Mouse (Mus musculus) thymus, postnatal 4 days (tissue): ENCODE data around the gene Inip.
A peak's percentile ranks its signal among the peaks of the same experiment; 100 is the strongest.

Experiments
- DNase-seq: peaks from one replicate; pipeline ENCODE4 v3.0.0; 2021

Gene Inip

GRCm38 (mm10) chr4:59767717-59768116 is 33.7 kb downstream of the Inip start:
- DNase-seq, result no peak

- no peak for DNase-seq
Observed at GRCm38 (mm10) chr4:59765385-59766005, 35.9 kb downstream of the Inip start.

- DNase-seq, result no peak
Observed at GRCm38 (mm10) chr4:59764950-59765349, 36.4 kb downstream of the Inip start.

- no peak for DNase-seq
Observed at GRCm38 (mm10) chr4:59761365-59761729, 40.0 kb downstream of the Inip start.

GRCm38 (mm10) chr4:59760636-59761364 is 40.6 kb downstream of the Inip start:
- DNase-seq, result peak; percentile 54

- DNase-seq, result no peak
Observed at GRCm38 (mm10) chr4:59760016-59760415, 41.4 kb downstream of the Inip start.

GRCm38 (mm10) chr4:59757452-59758435 is 43.6 kb downstream of the Inip start:
- DNase-seq, result no peak

- DNase-seq, result no peak
Observed at GRCm38 (mm10) chr4:59756332-59757082, 44.9 kb downstream of the Inip start.

- no peak for DNase-seq
Observed at GRCm38 (mm10) chr4:59753491-59754140, 47.8 kb downstream of the Inip start.

- no peak for DNase-seq
Observed at GRCm38 (mm10) chr4:59739882-59740281, 61.5 kb downstream of the Inip start.

- peak; percentile 53 for DNase-seq
Observed at GRCm38 (mm10) chr4:59739321-59739720, 62.1 kb downstream of the Inip start.

- no peak for DNase-seq
Observed at GRCm38 (mm10) chr4:59731544-59731943, 69.8 kb downstream of the Inip start.

- DNase-seq, result no peak
Observed at GRCm38 (mm10) chr4:59728839-59729238, 72.5 kb downstream of the Inip start.

- DNase-seq, result no peak
Observed at GRCm38 (mm10) chr4:59727878-59728261, 73.5 kb downstream of the Inip start.

GRCm38 (mm10) chr4:59727187-59727877 is 74.1 kb downstream of the Inip start:
- no peak for DNase-seq

GRCm38 (mm10) chr4:59726501-59726900 is 74.9 kb downstream of the Inip start:
- no peak for DNase-seq

GRCm38 (mm10) chr4:59725579-59725978 is 75.8 kb downstream of the Inip start:
- DNase-seq, result no peak

GRCm38 (mm10) chr4:59721811-59722210 is 79.6 kb downstream of the Inip start:
- no peak for DNase-seq
